Mouse (Mus musculus) lung, postnatal 0 days (tissue): ENCODE measurements around the gene Teddm1b.

Source experiments
- CTCF ChIP-seq: IDR thresholded peaks from 2 replicates; pipeline ENCODE4 v1.5.1; 2016; ENCODE audit warnings: antibody characterized with exemption, mild to moderate bottlenecking
- EP300 ChIP-seq: IDR thresholded peaks from 2 replicates; pipeline ENCODE4 v1.6.1; 2016; ENCODE audit warnings: antibody characterized with exemption, mild to moderate bottlenecking, control low read depth

DNA sequence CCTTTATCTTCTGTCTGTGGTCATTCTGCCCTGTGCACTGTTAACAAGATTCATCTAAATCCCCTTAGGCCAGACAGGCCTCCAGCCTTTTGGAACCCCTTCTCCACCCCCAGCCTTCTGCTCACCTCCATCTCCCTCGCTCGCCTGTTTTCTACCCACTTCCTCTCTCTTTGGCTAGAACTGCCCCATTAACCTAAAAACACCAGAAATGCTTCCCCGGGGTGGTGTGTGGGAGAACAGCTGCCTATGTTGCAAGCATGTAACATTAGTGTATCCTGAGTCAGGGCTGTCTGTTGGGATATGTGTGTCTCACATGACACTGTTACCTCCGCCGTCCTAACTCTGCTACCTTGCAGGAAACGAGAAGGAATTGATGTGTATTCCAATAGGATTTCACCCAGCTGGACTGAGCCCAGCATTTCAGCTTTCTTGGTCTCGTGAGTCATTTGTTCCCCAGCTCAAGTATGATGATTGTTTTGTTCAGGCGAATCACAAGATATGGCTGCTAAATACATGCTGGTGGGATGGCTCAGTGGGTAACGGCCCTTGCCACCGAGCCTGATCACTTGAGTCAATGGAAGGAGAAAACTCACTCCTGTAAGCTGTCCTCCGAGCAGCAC is 31.9 kb upstream of the Teddm1b start:
- TF ChIP-seq CTCF = no peak
- no peak for TF ChIP-seq EP300
